Mouse (Mus musculus) brain, embryonic 14.5 days (tissue): Measurements from ENCODE around the gene Fkbp14. TPM values are rescaled to one million over a fixed set of nuclear protein-coding genes. Genes with fewer than 3 reads are reported as not detected.

Source experiments
- DNase-seq: peaks from one replicate; pipeline ENCODE4 v3.0.0-alpha.2; 2011; ENCODE audit warnings: low read depth
- CTCF ChIP-seq: fragments of 200-500 bp; IDR thresholded peaks from 2 replicates; pipeline ENCODE4 v1.5.1; 2012; ENCODE audit warnings: inconsistent platforms, mild to moderate bottlenecking, moderate library complexity, borderline replicate concordance; ENCODE audit not compliant: insufficient read depth, insufficient read length; ENCODE audit errors: extremely low read depth
- POLR2A ChIP-seq: fragments of 200-500 bp; IDR thresholded peaks from 2 replicates; pipeline ENCODE4 v1.6.1; 2012; ENCODE audit warnings: mild to moderate bottlenecking, inconsistent platforms, borderline replicate concordance; ENCODE audit not compliant: poor library complexity, insufficient read depth, insufficient read length, severe bottlenecking; ENCODE audit errors: extremely low read depth
- polyA plus RNA-seq: library from polyadenylated mRNA; depleted of rRNA; stranded (reverse); fragments of >200 nt; gene quantifications from 2 replicates; pipeline ENCODE4 v1.2.3, GENCODE M21; 2012; rRNA removed

Fkbp14 gene
- 11.6 and 12.2 TPM in 2 replicates for polyA plus RNA-seq

DNA sequence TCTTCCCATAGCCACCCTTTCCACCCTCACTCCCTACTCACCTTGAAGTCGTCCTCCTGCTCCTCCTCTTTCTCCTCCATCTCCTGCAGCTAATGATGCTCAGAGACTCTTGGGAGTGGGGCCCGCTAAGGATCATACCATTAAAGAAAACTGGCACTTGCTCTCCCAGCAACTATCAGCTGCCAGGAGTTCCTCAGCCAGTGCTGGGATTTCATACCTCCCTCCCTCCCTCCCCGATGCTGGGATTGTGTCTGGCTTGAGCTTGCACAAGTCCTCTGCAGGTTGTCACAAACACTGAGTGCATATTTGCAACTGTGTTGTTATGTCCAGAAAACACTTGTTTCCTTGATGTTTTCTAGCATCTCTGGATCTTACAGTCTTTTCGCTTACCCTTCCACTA is at the start of gene Fkbp14:
TSS of gene Fkbp14 (minus strand) at position 101 of the 400 bp plus-strand sequence.
- no peak for DNase-seq
- TF ChIP-seq POLR2A (no peak), CTCF (no peak)

DNA sequence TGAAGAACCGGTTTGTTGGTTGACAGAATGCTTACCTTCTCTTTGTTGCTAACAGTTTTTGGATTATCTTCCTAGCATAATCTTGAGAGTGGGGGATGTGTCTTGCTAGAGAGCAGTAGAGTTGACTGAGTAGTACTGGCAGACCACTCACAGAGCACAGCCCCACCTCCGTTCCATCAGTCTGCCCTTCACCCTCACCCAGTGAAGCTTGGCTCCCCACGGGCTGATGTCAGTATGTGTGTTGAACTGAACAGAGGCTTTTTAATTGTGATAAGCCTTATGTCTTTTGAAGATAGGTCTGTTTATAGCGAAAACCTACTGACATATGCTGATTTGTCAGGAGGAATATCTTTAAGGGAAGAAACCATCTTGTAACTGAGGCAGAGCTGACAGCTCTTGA is 46.1 kb upstream of the Fkbp14 start:
- DNase-seq = no peak
- TF ChIP-seq POLR2A (no peak), CTCF (no peak)

DNA sequence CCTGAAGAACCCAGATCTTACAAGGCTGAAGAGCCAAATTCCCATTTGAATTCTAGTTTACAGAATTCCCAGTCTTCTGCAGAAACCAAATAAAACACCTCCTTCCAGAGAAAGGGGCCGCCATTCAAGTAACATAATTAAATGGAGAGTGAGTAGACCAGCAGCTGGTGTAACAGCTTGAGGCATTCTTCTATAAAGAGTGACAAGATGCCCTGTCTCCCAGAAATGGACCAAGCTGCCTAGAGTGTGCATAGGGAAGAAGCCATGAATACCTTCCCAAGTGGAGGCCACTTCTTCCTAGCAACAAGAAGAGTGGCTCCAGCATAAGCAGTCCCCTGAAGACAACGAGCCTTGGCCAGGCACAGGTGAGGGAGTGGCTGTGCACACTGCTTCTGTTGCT is 44.8 kb upstream of the Fkbp14 start:
- DNase-seq = peak; percentile 59
- TF ChIP-seq CTCF = no peak
- no peak for TF ChIP-seq POLR2A

DNA sequence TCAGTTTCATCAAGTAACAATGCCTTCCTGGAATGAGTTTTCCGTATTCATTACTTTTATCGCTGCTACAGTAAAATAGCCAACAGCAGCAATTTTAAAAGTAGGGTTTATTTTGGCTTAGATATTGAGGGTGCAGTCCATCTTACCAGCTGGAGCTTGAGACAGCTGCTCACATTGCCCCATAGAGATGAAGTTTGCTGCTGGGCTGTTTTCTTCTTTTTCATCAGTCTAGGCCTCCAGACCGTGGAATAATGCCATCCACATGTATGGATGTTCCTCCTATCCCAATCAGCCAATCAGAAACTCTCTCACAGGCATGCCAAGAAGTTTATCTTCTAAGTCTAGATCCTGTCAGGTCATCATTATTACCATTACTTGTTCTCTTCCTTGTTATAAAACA is 42.8 kb upstream of the Fkbp14 start:
- TF ChIP-seq POLR2A (no peak), CTCF (no peak)
- no peak for DNase-seq

DNA sequence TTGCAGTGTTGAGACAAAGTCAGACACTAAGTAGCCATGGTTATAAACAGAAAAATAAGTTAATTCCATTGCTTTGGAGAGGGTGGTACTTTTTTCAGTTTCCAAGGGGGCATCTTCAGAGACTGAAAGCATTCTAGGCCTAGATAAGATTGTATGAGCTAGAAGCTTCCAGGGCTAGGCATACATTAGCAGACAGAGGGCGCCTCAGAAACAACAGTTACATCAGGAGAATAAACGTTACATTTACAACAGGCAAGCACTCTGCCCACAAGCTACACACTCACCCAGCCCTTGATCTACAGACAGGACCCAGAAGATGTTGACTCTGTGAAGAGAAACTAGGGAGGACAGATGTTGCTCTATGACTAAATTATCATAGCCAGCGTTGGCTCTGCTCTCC is 34.4 kb upstream of the Fkbp14 start:
- peak; percentile 58 for DNase-seq
- peak; percentile 40; the same call in 1 of the 2 replicates for TF ChIP-seq CTCF
- TF ChIP-seq POLR2A = no peak

DNA sequence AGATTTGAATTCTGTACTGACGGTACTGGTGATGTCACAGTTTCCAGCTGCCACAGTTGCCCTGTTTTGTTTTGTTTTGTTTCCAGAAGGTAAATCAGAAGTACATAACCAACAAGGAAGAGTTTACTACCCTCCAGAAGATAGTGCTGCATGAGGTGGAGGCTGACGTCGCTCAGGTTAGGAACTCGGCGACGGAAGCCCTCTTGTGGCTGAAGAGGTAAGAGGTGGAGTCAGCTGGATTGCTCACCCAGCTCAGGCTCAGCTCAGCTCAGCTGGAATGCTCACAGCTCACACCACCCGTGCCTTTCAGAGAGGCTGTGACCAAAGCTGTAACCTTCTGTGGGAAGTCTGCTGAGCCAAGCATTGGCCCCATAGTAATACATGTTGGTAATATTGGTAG is 32.6 kb upstream of the Fkbp14 start:
- DNase-seq = peak; percentile 56
- TF ChIP-seq POLR2A (no peak), CTCF (peak; percentile 61)

DNA sequence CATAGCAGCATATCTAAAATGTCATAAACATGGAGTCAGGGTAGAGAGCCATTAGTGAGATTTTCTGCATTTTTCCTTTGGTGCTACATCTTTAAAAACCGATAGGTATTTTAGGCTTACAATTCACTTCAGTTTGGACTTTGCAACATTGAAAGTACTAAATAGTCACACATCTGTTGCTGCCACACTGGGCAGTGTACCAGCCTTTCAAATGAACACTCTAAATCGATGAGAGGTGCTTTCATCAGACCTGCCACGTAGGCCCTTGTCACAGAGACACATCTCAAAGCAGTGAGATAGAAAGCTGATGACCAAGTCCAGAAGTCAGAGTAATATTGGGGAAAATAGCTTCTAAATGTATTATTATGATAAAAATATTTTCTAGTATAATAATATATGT is 31.3 kb upstream of the Fkbp14 start:
- no peak for DNase-seq
- TF ChIP-seq CTCF (no peak), POLR2A (no peak)

DNA sequence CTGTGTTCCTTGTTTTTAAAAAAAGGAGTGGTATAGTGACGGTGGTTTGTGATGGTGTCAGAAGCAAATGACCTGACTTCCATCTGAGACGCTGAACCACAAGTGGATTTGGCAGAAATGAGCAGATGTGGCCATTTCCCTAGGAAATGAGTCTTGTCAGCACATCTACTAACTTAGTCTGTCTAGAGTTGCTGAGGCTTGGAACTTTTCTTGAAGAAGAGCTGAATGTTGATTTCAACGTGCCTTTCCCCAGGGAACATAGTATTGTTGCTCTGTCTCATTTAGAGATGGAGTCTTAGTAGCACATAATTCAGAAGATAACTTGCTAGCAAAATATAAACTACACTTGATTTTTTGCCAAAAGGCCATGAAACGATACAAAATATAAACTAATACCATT is 23.2 kb upstream of the Fkbp14 start:
- no peak for DNase-seq
- no peak for TF ChIP-seq POLR2A
- TF ChIP-seq CTCF = no peak

DNA sequence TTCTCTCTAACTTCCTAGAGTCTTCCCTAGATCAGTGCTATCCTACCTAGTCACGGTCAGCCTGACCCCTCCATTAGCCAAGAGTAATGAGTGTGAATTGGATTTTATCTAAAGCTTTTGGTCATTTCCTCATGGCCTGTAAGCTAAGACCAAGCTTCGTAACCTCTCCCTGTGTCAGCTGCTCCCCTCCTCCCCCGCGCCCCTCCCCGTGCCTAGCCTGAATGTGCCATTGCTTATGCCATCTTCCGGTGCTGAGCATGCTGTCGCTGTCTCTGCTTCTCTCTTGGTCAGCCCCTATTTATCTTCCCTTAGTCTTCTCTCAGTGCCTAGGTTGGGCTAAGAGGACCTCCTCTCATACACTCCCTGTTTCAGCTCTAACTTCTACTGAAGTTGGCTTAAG is 22.4 kb upstream of the Fkbp14 start:
- TF ChIP-seq POLR2A = no peak
- no peak for TF ChIP-seq CTCF
- DNase-seq = no peak

DNA sequence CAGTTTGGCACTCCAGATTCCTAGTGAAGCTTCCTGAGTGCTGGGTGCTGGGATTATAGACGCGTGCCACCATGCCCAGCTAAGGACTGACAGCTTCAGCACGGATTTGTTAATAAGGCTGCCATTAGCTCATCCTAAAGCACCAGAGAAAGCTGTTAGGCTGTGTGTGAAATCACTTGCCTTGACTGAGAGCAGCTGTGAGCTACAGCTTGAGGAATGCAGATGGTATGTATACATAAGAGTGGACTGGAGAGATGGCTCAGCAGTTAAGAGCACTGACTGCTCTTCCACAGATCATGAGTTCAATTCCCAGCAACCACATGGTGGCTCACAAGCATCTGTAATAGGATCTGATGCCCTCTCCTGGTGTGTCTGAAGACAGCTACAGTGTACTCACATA is 20.3 kb upstream of the Fkbp14 start:
- TF ChIP-seq POLR2A (no peak), CTCF (no peak)
- no peak for DNase-seq

DNA sequence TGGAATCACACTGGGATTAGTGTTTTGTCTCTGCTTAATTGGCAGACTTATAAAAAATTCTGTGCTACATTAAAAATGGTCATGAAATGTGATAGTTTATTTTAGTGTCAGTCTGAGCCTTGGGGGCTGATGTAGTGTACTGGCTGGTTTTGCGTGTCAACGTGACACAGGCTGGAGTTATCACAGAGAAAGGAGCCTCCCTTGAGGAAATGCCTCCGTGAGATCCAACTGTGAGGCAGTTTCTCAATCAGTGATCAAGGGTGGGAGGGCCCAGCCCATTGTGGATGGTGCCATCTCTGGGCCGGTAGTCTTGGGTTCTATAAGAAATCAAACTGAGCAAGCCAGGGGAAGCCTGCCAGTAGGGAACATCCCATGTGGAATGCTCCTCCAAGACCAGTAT is 9.1 kb upstream of the Fkbp14 start:
- no peak for DNase-seq
- TF ChIP-seq POLR2A (no peak), CTCF (no peak)

DNA sequence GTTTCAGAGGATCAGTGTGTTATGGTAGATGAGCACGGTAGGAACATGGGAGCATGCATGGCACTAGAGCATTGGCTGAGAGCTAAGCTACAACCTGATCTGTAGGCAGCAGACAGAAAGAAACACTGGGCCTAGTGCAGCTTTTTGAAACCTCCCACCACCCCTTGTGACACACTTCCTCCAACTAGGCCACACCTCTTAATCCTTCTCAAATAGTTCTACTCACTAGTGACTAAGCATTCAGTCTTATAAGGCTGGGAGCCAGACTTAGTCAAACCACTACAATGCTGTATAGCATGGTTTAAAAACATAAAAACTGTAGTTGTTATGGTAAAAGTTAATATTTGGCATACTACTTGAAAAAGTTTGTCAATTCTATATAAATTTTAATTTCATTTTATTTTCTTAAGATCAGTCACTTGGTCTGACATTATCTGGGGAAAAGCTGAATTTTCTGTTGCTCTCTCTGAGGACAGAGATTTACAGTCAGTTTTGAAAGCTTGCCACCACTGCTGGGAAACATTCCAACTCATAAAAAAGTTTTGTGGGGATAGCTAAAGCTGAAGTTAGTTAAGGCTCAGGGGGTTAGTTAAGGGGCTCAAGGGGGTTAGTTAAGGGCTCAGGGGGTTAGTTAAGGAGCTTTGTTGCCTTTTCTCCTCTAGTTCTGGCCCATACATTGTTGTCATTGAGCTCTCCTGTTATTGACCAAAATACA is 7.0 kb upstream of the Fkbp14 start:
- DNase-seq = no peak
- TF ChIP-seq CTCF (no peak), POLR2A (no peak)

DNA sequence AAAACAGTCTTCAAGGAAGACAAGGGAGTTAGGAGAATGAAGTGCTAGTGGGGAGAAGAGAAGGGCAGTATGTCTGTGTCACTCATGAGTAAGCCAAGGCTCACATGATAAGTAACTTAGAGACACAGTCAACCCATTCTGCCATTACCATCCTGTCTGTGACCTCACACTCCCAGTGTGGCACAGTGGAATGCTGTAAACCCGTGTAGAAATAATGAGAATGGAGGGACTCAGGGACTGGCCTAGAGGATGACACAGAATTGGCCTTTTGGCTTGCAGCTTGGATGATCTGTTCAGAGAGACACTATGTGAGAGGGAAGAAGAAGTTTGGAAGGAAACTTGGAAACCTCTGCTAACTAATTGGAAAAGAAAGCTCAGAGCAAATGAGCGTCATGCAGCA is 5.8 kb upstream of the Fkbp14 start:
- DNase-seq = no peak
- TF ChIP-seq POLR2A (no peak), CTCF (no peak)

DNA sequence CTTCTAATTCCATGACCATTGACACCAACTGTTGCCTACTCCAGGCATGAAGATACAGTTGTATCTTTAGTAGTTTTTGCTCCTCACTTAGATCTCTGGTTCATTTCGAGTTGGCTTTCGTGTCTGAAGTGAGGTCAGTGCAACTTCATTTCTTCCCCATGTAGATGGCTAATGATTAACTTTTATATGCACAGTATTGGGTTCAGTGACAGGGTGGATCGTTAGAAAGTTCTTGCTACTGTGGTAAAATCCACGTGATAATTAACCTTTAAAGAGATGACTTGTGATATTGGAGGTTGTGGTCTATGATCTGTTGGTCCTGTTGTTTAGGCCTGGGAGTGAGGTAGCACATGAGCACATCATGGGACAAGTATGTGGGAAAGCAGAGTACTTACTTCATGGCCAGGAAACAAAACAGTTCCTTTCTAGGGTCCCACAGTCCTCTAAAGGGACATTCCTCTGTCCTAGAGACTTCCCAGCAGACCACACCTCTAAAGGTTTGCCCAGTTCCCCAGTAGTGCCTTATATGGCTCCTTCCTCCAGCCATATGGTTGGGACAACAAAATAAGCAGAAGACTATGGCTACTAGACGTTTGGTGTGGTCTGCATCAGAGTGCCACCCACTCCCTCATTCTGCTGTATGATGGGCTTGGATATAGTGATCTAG is 3.7 kb upstream of the Fkbp14 start:
- no peak for DNase-seq
- TF ChIP-seq CTCF = no peak
